Mouse (Mus musculus): Measurements from ENCODE around the gene Hpca.

- TF ChIP-seq CTCF (IDR thresholded peaks at IDR 0.05; ENCODE audit: borderline replicate concordance, insufficient read depth, low read length) (no peak), POLR2A (IDR thresholded peaks at IDR 0.05; ENCODE audit: low read depth, low read length) (no peak)
Observed at GRCm38 (mm10) chr4:129136189-129136578, 14.3 kb upstream of the Hpca start.

Data from embryonic fibroblast, embryonic 13.5 days (primary cell).